Mouse (Mus musculus) MEL (cell line): ENCODE data around the gene Klf12. TPM values are rescaled to one million over a fixed set of nuclear protein-coding genes. Genes with fewer than 3 reads are reported as not detected.

ENCODE experiments used
- DNase-seq: peaks from one replicate; pipeline ENCODE4 v3.0.0; 2011; ENCODE audit warnings: low read depth, low spot score
- H3K27ac ChIP-seq: 2 replicates; pipeline ENCODE4 v1.5.1; 2012; ENCODE audit warnings: low read depth, mild to moderate bottlenecking, control low read depth, low read length, moderate library complexity; ENCODE audit not compliant: control insufficient read depth
- H3K27me3 ChIP-seq, 2 experiments: fragments of 150-350 bp in 1 of 2; sonication (generic) in 1 of 2; 2 replicates each; pipeline ENCODE4 v1.6.1; 2012; ENCODE audit warnings: low read length in 2 of 2, mild to moderate bottlenecking in 2 of 2, improper control_type of control experiment in 1 of 2, moderate library complexity in 1 of 2; ENCODE audit not compliant: insufficient read depth in 2 of 2, control insufficient read depth in 1 of 2
- H3K36me3 ChIP-seq, 2 experiments: 2 replicates each; pipeline ENCODE4 v1.6.1; 2012 to 2014; ENCODE audit warnings: low read length in 2 of 2, improper control_type of control experiment in 1 of 2, inconsistent platforms in 1 of 2, mild to moderate bottlenecking in 1 of 2; ENCODE audit not compliant: insufficient read depth in 2 of 2, control insufficient read depth in 1 of 2
- H3K4me1 ChIP-seq, 2 experiments: fragments of 150-350 bp in 1 of 2; sonication (generic) in 1 of 2; 2 replicates each; pipeline ENCODE4 v1.6.1; 2012; ENCODE audit warnings: low read length in 2 of 2, improper control_type of control experiment in 1 of 2, mild to moderate bottlenecking in 1 of 2; ENCODE audit not compliant: insufficient read depth in 2 of 2, control insufficient read depth in 1 of 2
- H3K4me3 ChIP-seq, 2 experiments: fragments of 150-350 bp in 1 of 2; sonication (generic) in 1 of 2; 2 replicates each; pipeline ENCODE4 v1.5.1; 2012; ENCODE audit warnings: low read depth in 2 of 2, low read length in 2 of 2, mild to moderate bottlenecking in 2 of 2, moderate library complexity in 2 of 2, control low read depth in 1 of 2, improper control_type of control experiment in 1 of 2; ENCODE audit not compliant: control insufficient read depth in 1 of 2, insufficient read depth in 1 of 2
- H3K79me2 ChIP-seq: 2 replicates; pipeline ENCODE4 v1.6.1; 2012; ENCODE audit warnings: mild to moderate bottlenecking, low read length, moderate library complexity; ENCODE audit not compliant: control insufficient read depth, poor library complexity, insufficient read depth
- H3K9ac ChIP-seq: 2 replicates; pipeline ENCODE4 v1.6.1; 2012; ENCODE audit warnings: low read depth, mild to moderate bottlenecking, control low read depth, low read length, moderate library complexity; ENCODE audit not compliant: control insufficient read depth, poor library complexity, severe bottlenecking
- H3K9me3 ChIP-seq: fragments of 150-350 bp; sonication (generic); replicated peaks from 2 replicates; pipeline ENCODE4 v1.6.1; 2012; ENCODE audit warnings: mild to moderate bottlenecking, low read length, improper control_type of control experiment, moderate library complexity; ENCODE audit not compliant: insufficient read depth
- BHLHE40 ChIP-seq: IDR thresholded peaks from 2 replicates; pipeline ENCODE4 v1.6.1; 2012; ENCODE audit warnings: low read depth, mild to moderate bottlenecking, inconsistent platforms, low read length, improper control_type of control experiment, borderline replicate concordance
- E2F4 ChIP-seq: IDR thresholded peaks from 2 replicates; pipeline ENCODE4 v1.6.1; 2011; ENCODE audit warnings: low read depth, low read length, improper control_type of control experiment, borderline replicate concordance
- GABPA ChIP-seq: IDR thresholded peaks from 2 replicates; pipeline ENCODE4 v1.6.1; 2012; ENCODE audit warnings: low read depth, mild to moderate bottlenecking, inconsistent platforms, low read length, improper control_type of control experiment, moderate library complexity
- JUND ChIP-seq: IDR thresholded peaks from 2 replicates; pipeline ENCODE4 v1.6.1; 2011; ENCODE audit warnings: low read depth, mild to moderate bottlenecking, improper control_type of control experiment, low read length
- KAT2A ChIP-seq: conservative IDR thresholded peaks from 2 replicates; pipeline ENCODE4 v1.6.1; 2012; ENCODE audit warnings: low read depth, low read length, improper control_type of control experiment, inconsistent platforms
- MAFK ChIP-seq: IDR thresholded peaks from 2 replicates; pipeline ENCODE4 v1.6.1; 2011; ENCODE audit warnings: low read depth, mild to moderate bottlenecking, low read length, improper control_type of control experiment, borderline replicate concordance
- MAX ChIP-seq: IDR thresholded peaks from 2 replicates; pipeline ENCODE4 v1.6.1; 2011; ENCODE audit warnings: low read length, improper control_type of control experiment
- MEF2A ChIP-seq: IDR thresholded peaks from 2 replicates; pipeline ENCODE4 v1.6.1; 2014; ENCODE audit warnings: low read depth, mild to moderate bottlenecking, inconsistent platforms, low read length, improper control_type of control experiment; ENCODE audit not compliant: poor library complexity, insufficient replicate concordance, severe bottlenecking; ENCODE audit errors: extremely low read depth
- MXI1 ChIP-seq: IDR thresholded peaks from 2 replicates; pipeline ENCODE4 v1.6.1; 2011; ENCODE audit warnings: mild to moderate bottlenecking, low read depth, low read length, improper control_type of control experiment
- MYB ChIP-seq: IDR thresholded peaks from 2 replicates; pipeline ENCODE4 v1.6.1; 2011; ENCODE audit warnings: mild to moderate bottlenecking, low read depth, low read length, improper control_type of control experiment
- NRF1 ChIP-seq: IDR thresholded peaks from 2 replicates; pipeline ENCODE4 v1.6.1; 2014; ENCODE audit warnings: low read depth, mild to moderate bottlenecking, inconsistent platforms, low read length, improper control_type of control experiment, moderate library complexity; ENCODE audit not compliant: poor library complexity, insufficient read depth, severe bottlenecking
- POLR2AphosphoS2 ChIP-seq: IDR thresholded peaks from 2 replicates; pipeline ENCODE4 v1.6.1; 2011; ENCODE audit warnings: low read length, improper control_type of control experiment
- RAD21 ChIP-seq: IDR thresholded peaks from 2 replicates; pipeline ENCODE4 v1.6.1; 2011; ENCODE audit warnings: mild to moderate bottlenecking, low read depth, low read length, improper control_type of control experiment
- UBTF ChIP-seq: IDR thresholded peaks from 2 replicates; pipeline ENCODE4 v1.6.1; 2012; ENCODE audit warnings: low read depth, mild to moderate bottlenecking, inconsistent platforms, low read length, improper control_type of control experiment, moderate library complexity, borderline replicate concordance; ENCODE audit not compliant: insufficient read depth
- USF1 ChIP-seq: IDR thresholded peaks from 2 replicates; pipeline ENCODE4 v1.6.1; 2014; ENCODE audit warnings: low read depth, mild to moderate bottlenecking, inconsistent platforms, low read length, improper control_type of control experiment, moderate library complexity
- USF2 ChIP-seq, 2 experiments: IDR thresholded peaks; 2 replicates each; pipeline ENCODE4 v1.6.1; 2011 to 2012; ENCODE audit warnings: improper control_type of control experiment in 2 of 2, low read length in 2 of 2, borderline replicate concordance in 1 of 2, inconsistent platforms in 1 of 2, low read depth in 1 of 2, mild to moderate bottlenecking in 1 of 2; ENCODE audit not compliant: insufficient read depth in 1 of 2
- ZC3H11A ChIP-seq: IDR thresholded peaks from 2 replicates; pipeline ENCODE4 v1.6.1; 2012; ENCODE audit warnings: low read depth, mild to moderate bottlenecking, inconsistent platforms, low read length, improper control_type of control experiment
- ZMIZ1 ChIP-seq: IDR thresholded peaks from 2 replicates; pipeline ENCODE4 v1.6.1; 2012; ENCODE audit warnings: low read depth, mild to moderate bottlenecking, inconsistent platforms, low read length, improper control_type of control experiment, moderate library complexity
- ZNF384 ChIP-seq: IDR thresholded peaks from 2 replicates; pipeline ENCODE4 v1.6.1; 2012; ENCODE audit warnings: low read depth, mild to moderate bottlenecking, inconsistent platforms, low read length, improper control_type of control experiment
- polyA plus RNA-seq, 2 experiments: library from polyadenylated mRNA; stranded (reverse) in 1 of 2; unstranded in 1 of 2; fragments of >175 nt in 1 of 2; fragments of >200 nt in 1 of 2; gene quantifications; 2 replicates each; pipeline versions ENCODE4 v1.2.1 to v1.2.4; 2012; ENCODE audit warnings: low replicate concordance in 2 of 2, low read depth in 1 of 2; ENCODE audit not compliant: insufficient read length in 2 of 2, insufficient read depth in 1 of 2, missing spikeins in 1 of 2
- total RNA-seq: library from RNA; depleted of rRNA; stranded (reverse); fragments of 300-350 nt; gene quantifications from 2 replicates; pipeline ENCODE4 v1.2.3, GENCODE M21; 2012

Klf12 gene
- total and polyA plus RNA-seq, 3 experiments = 0.42 to 1.2 TPM; not detected in 1

- Histone ChIP-seq H3K4me1 (no peaks in the 10 kb centered on the region), H3K79me2 (no peaks in the 10 kb centered on the region), H3K9ac (no peak overlapping the region), H3K27me3 (no peaks in the 10 kb centered on the region), H3K27ac (no peak overlapping the region), H3K36me3 (no peaks in the 10 kb centered on the region), H3K4me3 (no peak overlapping the region), H3K9me3 (no peaks in the 10 kb centered on the region)
- no peak for DNase-seq
- TF ChIP-seq USF2 (IDR thresholded peaks at IDR 0.05; ENCODE audit: borderline replicate concordance in 1 of 2, insufficient read depth in 1 of 2, low read depth in 1 of 2, low read length in 2 of 2) (no peak), NRF1 (no peak), E2F4 (no peak), UBTF (no peak), BHLHE40 (no peak), MAFK (no peak), RAD21 (no peak), MAX (no peak), MEF2A (no peak), MYB (no peak), KAT2A (no peak), MXI1 (no peak), POLR2AphosphoS2 (no peak), USF1 (no peak), GABPA (no peak), ZMIZ1 (no peak), ZC3H11A (no peak), JUND (no peak), ZNF384 (no peak)
These were observed 71.4 kb downstream of the Klf12 start for GRCm38 (mm10) chr14:100213066-100213465.

- no peak for TF ChIP-seq POLR2AphosphoS2
- no peak for TF ChIP-seq USF2 (IDR thresholded peaks at IDR 0.05; ENCODE audit: borderline replicate concordance in 1 of 2, insufficient read depth in 1 of 2, low read depth in 1 of 2, low read length in 2 of 2)
- no peak for TF ChIP-seq ZC3H11A
- no peak for TF ChIP-seq E2F4
- Histone ChIP-seq H3K9me3 (no peaks in the 10 kb centered on the region), H3K27me3 (no peaks in the 10 kb centered on the region), H3K4me1 (no peaks in the 10 kb centered on the region), H3K27ac (no peak overlapping the region), H3K9ac (no peak overlapping the region), H3K4me3 (no peak overlapping the region), H3K36me3 (no peaks in the 10 kb centered on the region), H3K79me2 (no peaks in the 10 kb centered on the region)
- no peak for DNase-seq
These were observed 72.7 kb downstream of the Klf12 start for GRCm38 (mm10) chr14:100211826-100212117.
